Mouse (Mus musculus) cerebellum, postnatal 10 days (tissue): ENCODE data around the gene Smad3.

Source experiments
- DNase-seq, 2 experiments: peaks; one replicate each; pipeline ENCODE4 v3.0.0; 2021; ENCODE audit warnings: mixed read lengths in 2 of 2

Smad3 gene

DNA sequence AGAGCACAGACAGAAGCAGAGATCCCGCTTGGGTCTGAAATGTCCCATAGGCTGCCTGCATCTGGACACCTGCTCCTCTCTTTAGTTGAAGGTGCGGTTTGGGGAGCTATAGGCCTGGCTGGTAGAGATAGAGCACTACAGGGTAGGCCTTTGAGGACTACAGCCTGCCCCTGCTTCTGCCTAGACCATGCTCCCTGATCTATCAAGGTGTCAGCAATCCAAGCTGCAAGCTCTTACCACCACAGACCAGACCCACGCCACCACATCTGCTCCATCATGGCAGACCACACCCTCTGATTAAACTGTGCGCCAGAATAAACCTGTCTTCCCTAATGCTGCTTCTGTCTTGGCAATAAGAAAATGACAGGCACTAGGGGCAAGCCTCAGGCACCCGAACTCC is 13.2 kb downstream of the Smad3 start:
- DNase-seq: no peak

DNA sequence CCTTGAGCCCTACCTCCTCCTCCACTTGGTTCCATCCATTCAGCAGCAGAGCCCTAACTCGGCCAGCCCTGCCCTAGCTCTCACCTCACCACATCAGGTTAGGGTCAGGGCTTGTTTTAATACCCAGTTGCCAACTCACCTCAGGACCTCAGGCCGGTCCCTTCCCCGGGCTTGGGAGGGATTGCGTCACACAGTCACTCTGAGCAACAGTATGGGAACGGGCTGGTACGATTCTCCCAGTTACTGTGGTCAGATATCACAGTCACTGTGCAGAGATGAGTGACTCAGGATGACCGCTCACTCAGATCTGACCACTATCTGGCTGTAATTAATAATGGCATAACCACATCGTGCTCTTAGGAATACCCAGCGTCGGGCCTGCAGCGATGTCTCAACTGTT is 14.0 kb downstream of the Smad3 start:
- no peak for DNase-seq

DNA sequence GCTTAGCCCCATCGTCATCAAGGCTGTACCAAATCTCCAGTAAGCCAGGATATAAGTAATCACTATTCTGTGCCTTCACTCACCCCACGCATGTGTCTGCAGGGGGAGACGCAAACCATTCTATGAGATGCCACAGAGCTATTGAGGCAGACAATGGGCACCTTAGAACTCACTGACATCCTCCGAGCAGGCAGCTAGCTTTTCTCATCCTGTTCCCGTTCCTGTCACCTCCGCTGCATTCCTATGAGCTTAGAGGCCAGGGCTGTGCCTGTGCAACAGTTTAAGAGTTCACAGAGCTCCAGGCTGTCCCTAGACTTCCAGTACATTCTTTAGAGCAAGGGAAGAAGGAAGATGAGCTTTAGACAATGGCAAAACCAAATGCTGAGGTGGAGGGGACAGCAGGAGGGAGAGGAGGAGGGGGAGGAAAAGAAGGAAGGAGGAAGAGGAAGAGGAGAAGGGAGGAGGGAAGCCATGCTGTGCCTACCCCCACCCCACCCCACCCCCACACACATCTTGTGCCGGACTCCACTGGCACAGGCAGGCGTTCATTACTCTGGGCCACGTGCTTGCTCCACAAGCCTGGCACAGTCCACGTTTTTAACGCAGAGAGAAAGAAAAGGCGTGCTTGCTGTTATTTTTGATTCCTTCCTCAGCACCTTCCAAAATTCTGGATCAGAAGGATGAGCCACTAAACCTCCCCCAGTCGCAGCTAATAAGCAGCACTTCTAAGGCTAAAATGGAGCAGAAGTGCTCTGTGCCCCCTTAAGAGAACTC is 14.7 kb downstream of the Smad3 start:
- no peak for DNase-seq

- peak in 1 of 2 experiments; percentile 24 for DNase-seq
Observed at GRCm38 (mm10) chr9:63742318-63742717, 15.5 kb downstream of the Smad3 start.

DNA sequence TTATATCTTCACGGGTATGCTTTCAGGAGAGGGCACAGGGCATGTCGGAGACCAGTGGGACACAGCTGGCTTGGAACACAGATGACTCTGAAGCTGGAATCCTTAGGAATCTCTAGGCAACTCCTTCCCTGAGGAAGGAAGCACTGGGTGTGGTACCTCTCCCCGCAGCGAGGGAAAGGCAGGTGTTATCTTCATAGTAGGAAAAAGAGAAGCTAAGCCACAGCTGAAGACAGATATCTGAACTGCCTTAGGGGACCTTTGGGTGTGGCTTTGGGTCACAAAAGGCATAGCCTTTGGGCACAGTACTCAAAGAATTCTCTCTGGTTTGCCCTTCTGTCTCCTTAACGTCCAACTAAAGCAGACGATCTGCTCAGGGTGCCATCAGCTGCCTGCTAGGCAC is 16.0 kb downstream of the Smad3 start:
- no peak for DNase-seq

GRCm38 (mm10) chr9:63740320-63740841 is 17.4 kb downstream of the Smad3 start:
- no peak for DNase-seq

DNA sequence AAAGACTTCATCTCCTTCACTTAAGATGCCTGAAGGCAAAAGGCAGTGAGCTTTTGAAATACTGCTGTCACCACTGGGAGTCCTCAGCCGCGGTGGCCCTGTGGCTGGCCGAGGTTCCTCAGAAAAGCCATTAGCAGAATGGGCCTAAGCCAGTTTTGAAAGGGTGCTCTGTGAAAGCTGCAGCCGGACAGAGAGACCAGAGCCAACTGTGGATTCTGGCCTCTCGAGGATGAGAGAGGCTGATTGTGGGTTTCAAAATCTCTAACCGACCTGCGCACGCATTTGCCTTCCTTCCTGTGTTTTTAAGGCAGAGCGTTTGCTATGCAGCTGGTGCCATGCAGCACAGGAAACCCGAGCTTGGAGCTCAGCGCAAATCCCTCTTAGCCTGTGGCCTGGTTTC is 19.0 kb downstream of the Smad3 start:
- DNase-seq: no peak

DNA sequence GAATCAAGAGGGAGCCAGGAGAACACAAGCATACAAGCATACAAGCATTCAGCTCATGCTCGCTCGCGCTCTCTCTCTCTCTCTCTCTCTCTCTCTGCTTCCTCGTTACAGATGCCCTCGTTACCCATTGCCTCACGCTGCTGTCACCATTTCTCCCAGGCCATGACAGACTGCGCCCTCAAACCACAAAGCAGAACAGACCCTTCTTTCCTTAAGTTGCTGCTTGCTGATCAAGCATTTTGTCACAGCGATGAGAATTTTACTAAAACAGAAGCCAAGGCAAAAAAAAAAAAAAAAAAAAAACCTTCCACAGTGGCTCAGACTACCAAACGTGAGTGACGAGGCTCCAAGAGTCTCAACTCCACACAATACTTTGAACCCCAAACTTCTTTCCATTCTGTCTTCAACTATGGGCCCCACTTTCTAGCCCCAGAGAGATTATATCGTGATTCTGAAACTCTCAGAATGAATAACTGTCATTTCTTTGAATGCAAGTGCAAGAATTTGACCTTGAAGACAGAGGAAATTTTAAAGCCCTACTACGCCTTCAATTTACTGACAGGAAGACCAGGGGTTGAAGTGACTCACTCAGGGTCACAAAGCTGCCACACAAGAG is 19.6 kb downstream of the Smad3 start:
- DNase-seq: no peak

DNA sequence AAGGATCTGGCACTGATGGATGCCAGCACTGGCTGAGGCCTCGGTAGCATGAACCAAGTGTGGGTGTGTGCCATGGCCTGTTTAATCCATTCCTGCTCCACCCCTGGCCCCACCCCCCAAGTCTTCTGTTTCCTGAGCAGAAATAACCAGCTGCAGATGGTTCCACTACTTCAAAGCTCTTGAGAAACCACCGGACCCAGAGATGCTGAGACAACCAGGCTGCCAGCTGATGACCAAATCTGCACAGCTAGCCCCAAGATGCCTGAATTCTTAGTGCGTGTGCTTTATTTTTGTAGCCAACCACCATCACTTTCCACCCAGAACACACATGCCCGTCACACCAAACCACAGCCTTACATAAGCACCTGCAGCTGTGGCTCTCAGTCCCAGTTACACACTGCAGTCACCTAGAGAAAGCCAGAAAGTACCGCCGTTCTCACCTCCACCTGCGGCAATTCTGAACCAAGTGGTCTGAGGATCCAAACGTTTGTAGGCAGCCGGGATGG is 20.3 kb downstream of the Smad3 start:
- DNase-seq: peak; percentile 43 to 58

DNA sequence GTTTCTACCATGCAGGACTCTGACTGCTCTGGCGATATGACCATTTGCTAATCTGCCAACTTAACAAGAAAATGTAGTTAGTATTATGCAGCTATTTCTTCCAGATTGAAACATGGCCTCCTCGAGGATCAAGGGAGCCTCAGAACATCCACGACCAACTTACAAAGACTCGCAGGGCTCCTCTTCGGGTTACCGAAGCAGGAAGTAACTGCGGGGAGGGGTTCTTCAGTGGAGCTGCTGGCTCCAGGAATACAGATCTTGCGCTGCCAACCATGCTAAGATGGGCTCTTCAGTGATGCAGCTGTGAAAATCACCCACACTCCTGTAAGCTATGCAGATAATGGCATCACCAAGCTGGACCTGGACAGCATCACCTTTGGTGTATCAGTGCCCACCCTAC is 23.5 kb downstream of the Smad3 start:
- no peak for DNase-seq

GRCm38 (mm10) chr9:63732700-63733099 is 25.1 kb downstream of the Smad3 start:
- DNase-seq: no peak

DNA sequence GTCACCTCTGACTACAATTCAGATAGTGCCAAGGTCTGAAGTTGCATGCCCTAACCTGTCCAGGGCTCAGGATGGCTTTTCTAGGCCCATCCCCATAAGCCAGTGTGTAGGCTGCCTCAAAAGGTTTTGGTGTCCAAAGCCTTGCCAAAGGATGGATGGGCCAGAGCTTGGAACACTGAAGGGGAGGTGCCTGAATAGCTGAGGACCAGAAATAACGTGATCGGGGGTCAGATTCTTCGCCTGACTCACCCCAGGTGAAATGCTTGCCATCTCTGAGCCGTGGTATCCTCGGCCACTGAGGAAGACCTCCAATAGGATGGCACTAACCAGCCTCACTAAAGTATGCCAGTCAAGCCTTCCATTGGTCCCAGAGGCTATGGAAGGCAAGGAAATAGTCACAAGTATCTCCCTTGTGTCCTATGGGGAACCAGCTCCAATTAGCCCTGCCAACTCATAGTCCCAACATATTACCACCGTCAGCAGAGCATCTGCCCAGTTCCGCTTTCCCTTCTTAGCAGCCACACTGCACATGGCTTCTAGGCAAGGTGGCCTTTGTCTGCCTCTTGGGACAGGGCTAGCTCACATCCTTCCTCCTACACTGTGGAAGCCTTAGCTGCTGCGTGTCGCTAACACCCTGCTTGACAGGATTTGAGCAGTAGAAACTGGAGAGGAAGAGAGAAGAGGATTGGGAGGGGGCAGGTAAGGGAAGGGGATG is 26.5 kb downstream of the Smad3 start:
- no peak for DNase-seq

DNA sequence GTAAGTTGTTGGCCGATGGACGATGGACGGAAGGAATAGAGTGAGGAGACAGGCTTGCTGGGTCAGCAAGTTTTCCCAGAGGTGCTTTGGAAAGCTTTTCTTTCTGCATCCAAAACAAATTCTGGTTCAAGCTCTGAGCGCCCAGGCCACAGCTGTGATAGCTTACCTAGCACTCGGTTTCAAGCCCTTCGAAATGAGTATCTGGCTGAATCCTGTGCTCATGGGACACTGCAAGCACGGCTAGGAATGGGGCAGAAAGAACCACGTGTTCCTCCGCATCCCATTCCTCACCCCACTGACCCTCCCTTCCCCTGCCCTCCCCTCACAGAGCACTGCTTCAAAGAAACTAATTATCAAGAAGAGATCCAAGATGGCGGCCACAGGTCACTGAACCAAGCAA is 28.8 kb downstream of the Smad3 start:
- DNase-seq: no peak

DNA sequence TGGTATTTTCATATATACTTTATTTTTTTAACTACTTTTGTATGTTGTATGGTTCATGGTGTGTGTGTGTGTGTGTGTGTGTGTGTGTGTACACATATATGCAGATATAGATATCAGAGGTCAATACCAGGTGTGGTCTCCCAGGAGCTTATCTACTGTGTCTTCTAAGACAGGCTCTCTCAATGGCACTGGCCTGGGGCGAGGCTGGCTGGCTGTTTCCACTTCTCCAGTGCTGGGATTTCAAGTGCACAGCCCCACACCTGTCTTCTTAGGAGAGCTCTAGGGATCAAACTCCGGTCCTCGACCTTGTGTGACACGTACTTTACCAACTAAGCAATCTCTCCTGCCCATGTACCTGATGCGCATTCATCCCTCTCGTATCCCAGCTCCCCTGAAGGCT is 30.7 kb downstream of the Smad3 start:
- no peak for DNase-seq

DNA sequence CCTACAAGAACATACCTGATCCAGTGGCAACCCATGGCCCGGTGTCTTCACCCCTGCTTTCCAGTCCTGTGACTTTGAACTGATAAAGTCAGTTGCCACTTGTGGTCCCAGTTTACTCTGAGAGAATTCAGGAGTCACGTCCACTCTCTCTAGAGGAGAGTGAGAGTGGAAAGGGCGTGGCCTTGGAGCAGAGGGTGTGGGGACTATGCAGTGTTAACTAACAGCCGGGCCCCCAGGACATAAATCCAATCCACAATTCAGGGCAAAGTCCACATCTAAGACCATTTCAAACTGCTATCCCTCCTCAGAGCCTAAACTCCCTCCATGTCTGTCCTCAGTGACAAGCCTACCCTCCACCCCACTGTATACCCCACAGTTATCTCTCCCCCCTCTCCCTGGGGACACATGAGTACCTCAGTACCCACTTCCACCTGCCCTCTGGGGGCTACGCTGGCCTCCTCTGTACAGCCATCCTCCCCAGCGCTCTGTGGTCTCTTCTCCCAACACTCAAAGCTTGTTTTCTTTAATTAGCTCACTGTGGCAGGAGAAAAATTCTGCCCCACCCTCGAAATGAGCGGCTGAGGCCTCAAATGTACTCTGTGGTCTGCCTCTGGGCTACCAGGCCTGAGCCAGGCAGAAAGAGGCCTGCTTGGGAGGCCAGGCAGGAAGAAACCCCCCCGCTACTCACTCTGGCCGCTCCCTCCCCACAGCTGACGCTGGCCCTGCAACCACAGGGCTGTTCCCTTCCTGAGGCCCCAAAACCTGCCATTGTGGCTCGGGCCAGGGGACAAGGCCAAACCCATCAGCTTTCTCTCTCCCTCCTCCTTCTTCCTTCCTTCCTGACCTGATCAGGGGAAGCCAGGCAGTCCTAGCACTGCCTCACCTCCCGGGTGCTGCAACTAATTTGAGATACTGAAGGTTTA is 31.4 kb downstream of the Smad3 start:
- DNase-seq: no peak

DNA sequence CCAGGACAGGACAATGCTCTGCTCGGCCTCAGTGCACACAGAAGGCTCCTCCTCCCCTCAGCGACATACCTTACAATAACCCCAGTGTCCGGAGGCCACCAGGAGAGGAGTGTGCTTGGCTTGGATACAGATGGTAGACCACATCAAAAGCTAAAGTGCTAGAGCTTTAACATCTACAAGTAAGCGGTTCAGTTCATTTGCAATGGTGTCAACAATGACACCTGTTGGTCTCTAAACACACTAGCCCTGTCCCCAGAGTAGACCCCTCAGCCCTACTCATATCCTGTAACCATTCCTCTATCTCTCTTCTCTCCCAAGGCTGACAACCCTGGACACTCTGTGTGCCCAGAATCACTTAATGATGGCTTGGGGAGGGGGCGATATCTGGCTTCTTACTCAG is 33.0 kb downstream of the Smad3 start:
- no peak for DNase-seq

DNA sequence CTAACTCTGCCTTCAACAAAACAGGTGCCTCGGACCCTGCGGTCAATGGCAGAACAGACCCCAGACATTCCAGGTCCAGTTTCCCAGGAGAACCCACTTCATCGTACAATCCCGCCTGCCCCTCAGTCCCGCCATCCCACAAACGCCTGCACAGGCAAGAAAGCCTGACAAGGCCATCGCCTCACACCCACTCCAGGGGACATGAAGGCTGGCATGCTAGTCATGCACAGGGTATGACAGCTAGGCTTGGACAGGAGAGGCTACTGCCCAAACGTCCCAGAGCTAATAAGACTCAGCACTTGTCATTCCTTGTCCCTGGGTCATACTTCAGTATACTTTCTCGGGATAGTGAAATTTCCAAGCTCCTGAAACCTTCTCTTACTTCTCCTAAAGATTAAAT is 34.9 kb downstream of the Smad3 start:
- no peak for DNase-seq

GRCm38 (mm10) chr9:63722350-63722749 is 35.4 kb downstream of the Smad3 start:
- no peak for DNase-seq

- DNase-seq: no peak
Observed at GRCm38 (mm10) chr9:63721573-63722275, 36.1 kb downstream of the Smad3 start.

GRCm38 (mm10) chr9:63720715-63721114 is 37.1 kb downstream of the Smad3 start:
- no peak for DNase-seq

- peak; percentile 70 to 71 for DNase-seq
Observed at GRCm38 (mm10) chr9:63719770-63720440, 37.9 kb downstream of the Smad3 start.
